Mouse (Mus musculus) activated CD4-positive, CD25-positive, alpha-beta regulatory T cell, adult 4 months (primary cell): ENCODE data around the gene Ino80b. TPM values are rescaled to one million over a fixed set of nuclear protein-coding genes. Genes with fewer than 3 reads are reported as not detected.
A peak's percentile ranks its signal among the peaks of the same experiment; 100 is the strongest.

Experiments used
- ATAC-seq: one replicate; pipeline ENCODE4 v1.8.0; 2017
- polyA plus RNA-seq, 2 experiments: library from polyadenylated mRNA; unstranded; fragments of 100-300 nt; shearing (Covaris generic); gene quantifications; one replicate each; pipeline ENCODE4 v1.2.1; 2017

The Ino80b gene
- polyA plus RNA-seq, 2 experiments from 2014 or later: 1.3 to 2.4 TPM

DNA sequence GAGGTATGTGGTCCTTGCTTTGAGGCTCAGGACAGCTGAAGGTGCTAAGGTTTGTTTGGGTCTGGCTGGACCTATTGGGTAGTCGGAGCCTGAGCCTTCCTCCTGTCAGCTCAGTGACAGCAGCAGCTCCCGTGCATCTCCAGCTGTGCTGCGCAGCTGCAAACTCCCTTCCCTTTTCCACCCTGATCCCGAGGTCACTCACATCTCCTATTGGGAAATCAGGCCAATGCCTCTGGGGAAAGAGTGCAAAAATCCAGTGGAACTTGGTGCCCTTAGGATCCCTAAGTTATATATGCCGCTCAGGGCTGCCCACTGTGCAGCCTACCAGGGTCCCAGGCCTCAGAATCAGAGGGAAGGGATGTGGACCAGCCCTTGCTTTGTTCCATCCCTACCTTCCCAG, 41.7 kb downstream of the Ino80b start:
- ATAC-seq: no peak

DNA sequence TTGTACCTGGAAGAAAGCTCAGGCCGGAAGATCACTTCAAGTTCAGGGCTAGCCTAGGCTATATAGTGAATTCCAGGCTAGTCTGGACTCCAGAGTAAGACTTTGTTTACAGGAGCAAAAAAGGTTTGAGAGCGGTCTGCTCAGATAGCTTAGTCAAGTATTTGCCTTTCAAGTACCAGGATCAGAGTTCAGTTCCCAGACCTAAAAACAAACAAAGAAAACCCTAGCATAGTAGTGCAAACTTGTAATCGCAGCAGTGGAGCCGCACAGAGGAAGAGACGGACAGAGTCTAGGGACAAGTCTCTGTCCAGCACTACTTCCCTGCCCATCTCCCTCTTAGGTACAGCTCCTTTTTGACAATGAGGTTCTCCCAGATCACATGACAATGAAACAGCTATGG, 45.0 kb downstream of the Ino80b start:
- ATAC-seq: no peak

DNA sequence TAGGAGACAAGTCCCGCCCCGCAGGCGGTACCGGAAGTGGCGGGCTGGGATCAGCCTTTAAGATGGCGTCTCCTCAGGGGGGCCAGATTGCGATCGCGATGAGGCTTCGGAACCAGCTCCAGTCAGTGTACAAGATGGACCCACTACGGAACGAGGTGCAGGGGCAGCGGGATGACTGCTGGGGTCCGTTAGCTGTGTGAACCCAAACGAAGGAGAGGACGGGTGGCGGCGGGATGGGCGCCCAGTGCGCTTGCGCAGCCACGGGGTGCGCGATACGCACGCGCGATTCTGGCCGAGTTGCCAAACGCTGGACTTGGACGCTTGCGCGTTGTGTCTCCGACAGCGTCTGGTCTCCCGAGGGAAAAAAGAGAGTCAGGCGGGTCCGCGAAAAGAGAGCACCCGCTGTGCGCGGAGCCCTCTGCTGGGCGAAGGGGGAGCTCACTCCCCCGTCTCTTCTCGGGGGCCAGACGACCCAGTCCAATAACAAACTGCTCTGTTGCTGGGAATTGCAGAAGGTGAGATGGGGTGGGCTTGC, 46.8 kb downstream of the Ino80b start:
- ATAC-seq: peak; percentile 33

DNA sequence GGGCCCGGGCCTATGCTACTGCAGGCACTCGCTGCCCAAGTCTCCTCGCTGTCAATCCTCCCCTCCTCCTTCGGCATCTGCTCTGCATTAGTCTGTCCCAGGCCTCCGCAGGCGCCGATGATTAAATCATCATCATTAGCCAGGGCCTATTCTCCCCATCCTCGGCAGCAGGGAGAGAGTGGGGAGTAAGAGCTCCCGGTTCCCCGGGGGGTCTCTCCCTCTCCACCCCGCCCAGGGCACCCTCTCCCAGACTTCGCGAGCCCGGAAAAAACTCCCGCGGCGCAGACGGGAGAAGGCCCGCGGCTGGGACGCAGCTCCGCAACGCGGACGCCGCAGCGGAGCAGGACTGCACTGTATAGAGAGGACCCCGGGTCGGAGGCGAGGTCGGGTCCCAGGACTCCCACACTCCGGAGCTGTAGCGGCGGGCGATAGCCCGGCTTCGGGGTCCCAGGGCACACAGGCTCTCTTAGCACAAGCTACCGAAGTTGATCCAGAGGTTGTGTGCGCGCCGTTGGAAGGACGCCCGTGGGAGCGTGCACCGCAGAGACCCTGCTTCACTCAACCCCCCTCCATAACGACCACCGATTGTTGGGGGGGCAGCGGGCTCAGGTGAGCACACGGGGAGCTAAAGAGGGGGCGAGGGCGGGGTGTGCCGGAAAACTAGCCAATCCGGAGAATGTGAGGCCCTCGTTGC, 47.5 kb downstream of the Ino80b start, which contains the start of gene Pcgf1:
Gene Pcgf1 (plus strand): TSS at position 240 of the 694 bp plus-strand sequence.
- ATAC-seq: peak; percentile 95

- no peak for ATAC-seq
These were observed 50.3 kb downstream of the Ino80b start for GRCm38 (mm10) chr6:83074979-83075378.

Other genes with a start within 250 kb of the Ino80b start
- 1 to 10 TPM; 2.7 to 3.8 TPM for gene Sema4f, start 185.7 kb downstream of the Ino80b start, polyA plus RNA-seq
- gene M1ap, start 178.5 kb downstream of the Ino80b start, polyA plus RNA-seq: 1 to 10 TPM in 1 of 2 experiments, under 1 TPM in 1; 0.74 to 1.4 TPM
- gene Dok1, start 92.0 kb downstream of the Ino80b start, polyA plus RNA-seq: 10 to 100 TPM; 26.3 to 47.2 TPM
- gene Loxl3, start 91.3 kb downstream of the Ino80b start, polyA plus RNA-seq: under 1 TPM in 1 of 2 experiments, not detected in 1; 0.26 TPM
- 100 to 1,000 TPM; 432 to 455 TPM for gene Aup1, start 70.9 kb downstream of the Ino80b start, polyA plus RNA-seq
- gene Htra2, start 70.2 kb downstream of the Ino80b start, polyA plus RNA-seq: 10 to 100 TPM; 19.0 to 22.2 TPM
- 1 to 10 TPM; 1.5 to 1.6 TPM for gene Dqx1, start 67.6 kb downstream of the Ino80b start, polyA plus RNA-seq
- not detected for gene Tlx2, start 55.1 kb downstream of the Ino80b start, polyA plus RNA-seq
- gene Pcgf1, start 47.6 kb downstream of the Ino80b start, polyA plus RNA-seq: 10 to 100 TPM; 31.2 to 35.9 TPM
- not detected for gene Lbx2, start 39.1 kb downstream of the Ino80b start, polyA plus RNA-seq
- gene Ccdc142, start 23.8 kb downstream of the Ino80b start, polyA plus RNA-seq: not detected
- gene Gm42688, start 23.8 kb downstream of the Ino80b start, polyA plus RNA-seq: 1 to 10 TPM in 1 of 2 experiments, under 1 TPM in 1; 0.52 to 1.0 TPM
- 10 to 100 TPM; 63.9 to 66.3 TPM for gene Mrpl53, start 16.4 kb downstream of the Ino80b start, polyA plus RNA-seq
- 10 to 100 TPM in 1 of 2 experiments, 1 to 10 TPM in 1; 8.7 to 12.5 TPM for gene Mogs, start 9.9 kb downstream of the Ino80b start, polyA plus RNA-seq
- 10 to 100 TPM; 21.2 to 31.7 TPM for gene Wbp1, start 3.9 kb downstream of the Ino80b start, polyA plus RNA-seq
- gene Rtkn, start 10.0 kb upstream of the Ino80b start, polyA plus RNA-seq: not detected
- gene Wdr54, start 31.0 kb upstream of the Ino80b start, polyA plus RNA-seq: under 1 TPM in 1 of 2 experiments, not detected in 1; 0.73 TPM
- not detected for gene 1700003E16Rik, start 31.0 kb upstream of the Ino80b start, polyA plus RNA-seq
- gene Dctn1, start 40.5 kb upstream of the Ino80b start, polyA plus RNA-seq: 10 to 100 TPM; 12.7 to 24.6 TPM
- under 1 TPM; 0.48 to 0.76 TPM for gene Slc4a5, start 94.4 kb upstream of the Ino80b start, polyA plus RNA-seq
- gene Mthfd2, start 200.5 kb upstream of the Ino80b start, polyA plus RNA-seq: 100 to 1,000 TPM; 124 to 145 TPM
- gene Mob1a, start 200.6 kb upstream of the Ino80b start, polyA plus RNA-seq: 10 to 100 TPM; 66.3 to 74.8 TPM
- 10 to 100 TPM; 66.0 to 72.3 TPM for gene Bola3, start 223.7 kb upstream of the Ino80b start, polyA plus RNA-seq